Mouse (Mus musculus): ENCODE results near the gene Trim67. TPM values are rescaled to one million over a fixed set of nuclear protein-coding genes. Genes with fewer than 3 reads are reported as not detected.
A peak's percentile ranks its signal among the peaks of the same experiment; 100 is the strongest.

The Trim67 gene
- polyA plus RNA-seq, 1 experiment: 0.30 TPM

GRCm38 (mm10) chr8:124819612-124820115, 26.8 kb downstream of the Trim67 start:
- Histone ChIP-seq H3K36me3 (ENCODE audit: control insufficient read depth, insufficient read depth, low read length) (no peaks in the 10 kb centered on the region), H3K27me3 (replicated peaks; ENCODE audit: control insufficient read depth, insufficient read depth, low read length) (no peaks in the 10 kb centered on the region), H3K4me3 (ENCODE audit: insufficient read depth, low read depth, low read length) (no peak overlapping the region), H3K4me1 (ENCODE audit: control insufficient read depth, insufficient read depth, low read length) (peaks cover 3% of the 10 kb centered on the region; the same call in 1 of the 2 replicates), H3K27ac (ENCODE audit: insufficient read depth, low read depth, low read length) (no peak overlapping the region)
- no peak for DNase-seq
- TF ChIP-seq CTCF (conservative IDR thresholded peaks at IDR 0.05; ENCODE audit: insufficient read depth, insufficient read length, low read depth, low read length): no peak
- no peak for TF ChIP-seq POLR2A (IDR thresholded peaks at IDR 0.05; ENCODE audit: low read depth, low read length)
- 61% methylated on average over 6 of the region's 6 CpGs for WGBS

GRCm38 (mm10) chr8:124820125-124820524, 27.2 kb downstream of the Trim67 start:
- H3K4me3 ChIP-seq (ENCODE audit: insufficient read depth, low read depth, low read length): no peak overlapping the region
- 16% methylated on average over 11 of the region's 11 CpGs for WGBS
- H3K36me3 ChIP-seq (ENCODE audit: control insufficient read depth, insufficient read depth, low read length): no peaks in the 10 kb centered on the region
- DNase-seq: peak; percentile 87
- H3K4me1 ChIP-seq (ENCODE audit: control insufficient read depth, insufficient read depth, low read length): peaks cover 3% of the 10 kb centered on the region; the same call in 1 of the 2 replicates
- H3K27ac ChIP-seq (ENCODE audit: insufficient read depth, low read depth, low read length): no peak overlapping the region
- H3K27me3 ChIP-seq (replicated peaks; ENCODE audit: control insufficient read depth, insufficient read depth, low read length): no peaks in the 10 kb centered on the region
- TF ChIP-seq POLR2A (IDR thresholded peaks at IDR 0.05; ENCODE audit: low read depth, low read length) (no peak), CTCF (conservative IDR thresholded peaks at IDR 0.05; ENCODE audit: insufficient read depth, insufficient read length, low read depth, low read length) (no peak)

GRCm38 (mm10) chr8:124823497-124823896, 30.6 kb downstream of the Trim67 start:
- DNase-seq: no peak
- TF ChIP-seq CTCF (conservative IDR thresholded peaks at IDR 0.05; ENCODE audit: insufficient read depth, insufficient read length, low read depth, low read length): peak; percentile 13; the same call in 1 of the 2 replicates
- TF ChIP-seq POLR2A (IDR thresholded peaks at IDR 0.05; ENCODE audit: low read depth, low read length): no peak
- Histone ChIP-seq H3K4me3 (ENCODE audit: insufficient read depth, low read depth, low read length) (no peak overlapping the region), H3K4me1 (ENCODE audit: control insufficient read depth, insufficient read depth, low read length) (peaks cover 6% of the 10 kb centered on the region), H3K27ac (ENCODE audit: insufficient read depth, low read depth, low read length) (no peak overlapping the region), H3K36me3 (ENCODE audit: control insufficient read depth, insufficient read depth, low read length) (no peaks in the 10 kb centered on the region), H3K27me3 (replicated peaks; ENCODE audit: control insufficient read depth, insufficient read depth, low read length) (no peaks in the 10 kb centered on the region)
- WGBS: 81% methylated on average over 6 of the region's 6 CpGs

- DNase-seq: peak; percentile 73
These were observed 33.8 kb downstream of the Trim67 start for GRCm38 (mm10) chr8:124826658-124827057.

GRCm38 (mm10) chr8:124827387-124827786, 34.5 kb downstream of the Trim67 start:
- H3K36me3 ChIP-seq (ENCODE audit: control insufficient read depth, insufficient read depth, low read length): no peaks in the 10 kb centered on the region
- H3K4me1 ChIP-seq (ENCODE audit: control insufficient read depth, insufficient read depth, low read length): peaks cover 6% of the 10 kb centered on the region
- no peak for TF ChIP-seq POLR2A (IDR thresholded peaks at IDR 0.05; ENCODE audit: low read depth, low read length)
- peak; percentile 83 for TF ChIP-seq CTCF (conservative IDR thresholded peaks at IDR 0.05; ENCODE audit: insufficient read depth, insufficient read length, low read depth, low read length)
- H3K4me3 ChIP-seq (ENCODE audit: insufficient read depth, low read depth, low read length): no peak overlapping the region
- H3K27me3 ChIP-seq (replicated peaks; ENCODE audit: control insufficient read depth, insufficient read depth, low read length): no peaks in the 10 kb centered on the region
- DNase-seq: peak; percentile 73
- WGBS: 4% methylated on average over 5 of the region's 5 CpGs
- H3K27ac ChIP-seq (ENCODE audit: insufficient read depth, low read depth, low read length): peak overlapping the region; percentile 48

More at GRCm38 (mm10) chr8:124826658-124827057, 33.8 kb downstream of the Trim67 start:
- no peaks in the 10 kb centered on the region for H3K36me3 ChIP-seq (ENCODE audit: control insufficient read depth, insufficient read depth, low read length)
- no peak overlapping the region for H3K4me3 ChIP-seq (ENCODE audit: insufficient read depth, low read depth, low read length)
- peak overlapping the region; percentile 62 for H3K27ac ChIP-seq (ENCODE audit: insufficient read depth, low read depth, low read length)
- peaks cover 6% of the 10 kb centered on the region for H3K4me1 ChIP-seq (ENCODE audit: control insufficient read depth, insufficient read depth, low read length)
- 11% methylated on average over 7 of the region's 7 CpGs for WGBS
- TF ChIP-seq POLR2A (IDR thresholded peaks at IDR 0.05; ENCODE audit: low read depth, low read length) (no peak), CTCF (conservative IDR thresholded peaks at IDR 0.05; ENCODE audit: insufficient read depth, insufficient read length, low read depth, low read length) (no peak)
- no peaks in the 10 kb centered on the region for H3K27me3 ChIP-seq (replicated peaks; ENCODE audit: control insufficient read depth, insufficient read depth, low read length)

- Histone ChIP-seq H3K27ac (ENCODE audit: insufficient read depth, low read depth, low read length) (no peak overlapping the region), H3K4me3 (ENCODE audit: insufficient read depth, low read depth, low read length) (no peak overlapping the region), H3K4me1 (ENCODE audit: control insufficient read depth, insufficient read depth, low read length) (peaks cover 8% of the 10 kb centered on the region), H3K27me3 (replicated peaks; ENCODE audit: control insufficient read depth, insufficient read depth, low read length) (no peaks in the 10 kb centered on the region), H3K36me3 (ENCODE audit: control insufficient read depth, insufficient read depth, low read length) (no peaks in the 10 kb centered on the region)
- WGBS: 84% methylated on average over 24 of the region's 24 CpGs
- TF ChIP-seq POLR2A (IDR thresholded peaks at IDR 0.05; ENCODE audit: low read depth, low read length) (no peak), CTCF (conservative IDR thresholded peaks at IDR 0.05; ENCODE audit: insufficient read depth, insufficient read length, low read depth, low read length) (no peak)
- DNase-seq: no peak
These were observed 35.8 kb downstream of the Trim67 start for GRCm38 (mm10) chr8:124828561-124829240.

- TF ChIP-seq CTCF (conservative IDR thresholded peaks at IDR 0.05; ENCODE audit: insufficient read depth, insufficient read length, low read depth, low read length) (no peak), POLR2A (IDR thresholded peaks at IDR 0.05; ENCODE audit: low read depth, low read length) (no peak)
- H3K36me3 ChIP-seq (ENCODE audit: control insufficient read depth, insufficient read depth, low read length): no peaks in the 10 kb centered on the region
- H3K27ac ChIP-seq (ENCODE audit: insufficient read depth, low read depth, low read length): no peak overlapping the region
- 77% methylated on average over 13 of the region's 13 CpGs for WGBS
- DNase-seq: no peak
- no peaks in the 10 kb centered on the region for H3K27me3 ChIP-seq (replicated peaks; ENCODE audit: control insufficient read depth, insufficient read depth, low read length)
- no peak overlapping the region for H3K4me3 ChIP-seq (ENCODE audit: insufficient read depth, low read depth, low read length)
- H3K4me1 ChIP-seq (ENCODE audit: control insufficient read depth, insufficient read depth, low read length): peaks cover 8% of the 10 kb centered on the region
These were observed 37.2 kb downstream of the Trim67 start for GRCm38 (mm10) chr8:124830050-124830449.

Measured in kidney, adult 2 months (tissue).